ENCODE assay signal across 8 mouse cellular contexts in the genomic region with DNA sequence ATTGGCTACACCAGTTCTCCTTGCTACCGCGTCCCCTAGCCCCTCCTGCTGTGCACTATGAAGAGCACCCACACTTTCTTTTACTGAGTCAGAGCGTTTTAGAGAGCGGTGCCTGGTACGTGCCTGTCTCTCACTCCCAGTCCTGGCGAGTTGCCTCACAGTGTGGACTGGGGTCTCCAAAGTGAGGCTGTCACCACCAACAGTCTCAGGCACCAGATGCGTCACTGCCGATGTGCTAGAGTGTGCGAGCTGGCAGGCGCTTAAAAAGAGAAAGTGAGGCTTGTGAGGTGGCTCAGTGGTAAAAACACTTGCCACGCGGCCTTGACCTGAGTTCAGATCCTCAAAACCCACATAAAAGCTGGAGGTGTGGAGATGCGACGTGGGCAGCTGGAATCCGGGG. TPM values are rescaled to one million over a fixed set of nuclear protein-coding genes. Genes with fewer than 3 reads are reported as not detected.
DNase-seq lines count a peak whose midpoint lies in the region; ATAC-seq and TF ChIP-seq lines count a peak whose summit lies in the region.

No protein-coding gene starts in this region.

- peaks cover 52% of the 10 kb centered on the region for H3K4me1 ChIP-seq in thymus, adult 2 months (replicated peaks; ENCODE audit: control insufficient read depth, insufficient read depth, low read length)
- H3K4me1 ChIP-seq in heart, embryonic 15.5 days (replicated peaks) = peaks cover 82% of the 10 kb centered on the region

- TF ChIP-seq POLR2A in thymus, adult 2 months (IDR thresholded peaks at IDR 0.05; ENCODE audit: control insufficient read depth, extremely low read depth, insufficient read depth, low read length, poor library complexity) = no peak

- no peaks in the 10 kb centered on the region for H3K36me3 ChIP-seq in thymus, adult 2 months (ENCODE audit: control insufficient read depth, insufficient read depth, low read length)
- no peaks in the 10 kb centered on the region for H3K36me3 ChIP-seq in heart, embryonic 15.5 days

- peak; percentile 66; the same call in 1 of the 2 replicates for ATAC-seq in heart, embryonic 15.5 days (replicated peaks; ENCODE audit: insufficient number of reproducible peaks, insufficient read depth, low FRiP score, low read depth)

- peak; percentile 4 for DNase-seq in heart, adult 8-10 months (ENCODE audit: low spot score)
- DNase-seq in heart, adult 9 months (ENCODE audit: low spot score in 2 of 2) = no peak
- DNase-seq in thymus, adult 2 months = peak; percentile 14
- DNase-seq in thymus, adult 18-20 months = no peak
- no peak for DNase-seq in testis, postnatal 14 days (ENCODE audit: low spot score)
- no peak for DNase-seq in frontal cortex, postnatal 36 days (ENCODE audit: low spot score in 2 of 2)
- DNase-seq in spleen, postnatal 4 days (ENCODE audit: low spot score in 2 of 2) = no peak

- H3K4me2 ChIP-seq in heart, embryonic 15.5 days = peak overlapping the region; percentile 46

- H3K9ac ChIP-seq in heart, embryonic 15.5 days = 0 out of 2 replicates have a peak overlapping the region, but pooled peaks have one; percentile 24

- H3K27me3 ChIP-seq in thymus, adult 2 months (ENCODE audit: control insufficient read depth, insufficient read depth, low read length) = no peaks in the 10 kb centered on the region
- H3K27me3 ChIP-seq in heart, embryonic 15.5 days = no peaks in the 10 kb centered on the region

- no peaks in the 10 kb centered on the region for H3K9me3 ChIP-seq in heart, embryonic 15.5 days (replicated peaks)

- TF ChIP-seq CTCF in thymus, adult 2 months (IDR thresholded peaks at IDR 0.05; ENCODE audit: borderline replicate concordance, control insufficient read depth, extremely low read depth, insufficient read depth, low read length, poor library complexity) = no peak

- H3K27ac ChIP-seq in thymus, adult 2 months (ENCODE audit: control insufficient read depth, insufficient read depth, low read length) = peak overlapping the region; percentile 27; the same call in 1 of the 2 replicates
- peak overlapping the region; percentile 81 for H3K27ac ChIP-seq in heart, embryonic 15.5 days

- H3K4me3 ChIP-seq in thymus, adult 2 months (ENCODE audit: control insufficient read depth, insufficient read depth, low read length) = no peak overlapping the region
- peak overlapping the region; percentile 6; the same call in 1 of the 2 replicates for H3K4me3 ChIP-seq in heart, embryonic 15.5 days

- WGBS in thymus, adult 2 months = 24% methylated on average over 15 of the region's 15 CpGs
- WGBS in heart, embryonic 15.5 days = 29% methylated on average over 15 of the region's 15 CpGs

RNA-seq across cellular contexts. Expression of a gene that starts 8.2 kb away (rescaled TPM):
- 100 to 1,000 TPM; 196 to 226 (median 214) TPM for total RNA-seq in heart, adult 8-10 months (2022)
- 37.4 and 38.0 TPM in 2 replicates for polyA plus RNA-seq in thymus, adult 2 months (2012; rRNA removed)
- 128 and 176 TPM in 2 replicates for polyA plus RNA-seq in heart, embryonic 15.5 days (2015; fragmentation: Nextera tagmentation; extraction: Ambion mirVana)

Comparison
In these comparisons a context has a peak if more than half of its experiments do, and no peak if none do; other contexts are left out.
1. DNase-seq: peak in heart, adult 8-10 months (single experiment) and thymus, adult 2 months (single experiment); none in heart, adult 9 months (0 of 2), thymus, adult 18-20 months (0 of 2), testis, postnatal 14 days (single experiment), frontal cortex, postnatal 36 days (0 of 2) and spleen, postnatal 4 days (0 of 2).